Mouse (Mus musculus): ENCODE measurements around the gene Susd4.

GRCm38 (mm10) chr1:182839332-182839929 lies 75.8 kb downstream of the Susd4 start:
- TF ChIP-seq CTCF (IDR thresholded peaks at IDR 0.05; ENCODE audit: low read depth, low read length) (no peak), POLR2AphosphoS5 (IDR thresholded peaks at IDR 0.05; ENCODE audit: insufficient replicate concordance, low read depth, low read length) (no peak), GATA1 (IDR thresholded peaks at IDR 0.05; ENCODE audit: borderline replicate concordance, low read length) (no peak), GATA2 (IDR thresholded peaks at IDR 0.05; ENCODE audit: borderline replicate concordance, low read depth, low read length) (no peak), TAL1 (conservative IDR thresholded peaks at IDR 0.05; ENCODE audit: low read depth, low read length) (no peak)

Data from G1E (cell line).